Mouse (Mus musculus): ENCODE measurements at regions not wholly inside any gene's neighbourhood (a gene's known extent, or its start where the extent isn't known, plus 50 kb on each side); places are given as distances from the start of the nearest gene placed in this dataset.

DNA sequence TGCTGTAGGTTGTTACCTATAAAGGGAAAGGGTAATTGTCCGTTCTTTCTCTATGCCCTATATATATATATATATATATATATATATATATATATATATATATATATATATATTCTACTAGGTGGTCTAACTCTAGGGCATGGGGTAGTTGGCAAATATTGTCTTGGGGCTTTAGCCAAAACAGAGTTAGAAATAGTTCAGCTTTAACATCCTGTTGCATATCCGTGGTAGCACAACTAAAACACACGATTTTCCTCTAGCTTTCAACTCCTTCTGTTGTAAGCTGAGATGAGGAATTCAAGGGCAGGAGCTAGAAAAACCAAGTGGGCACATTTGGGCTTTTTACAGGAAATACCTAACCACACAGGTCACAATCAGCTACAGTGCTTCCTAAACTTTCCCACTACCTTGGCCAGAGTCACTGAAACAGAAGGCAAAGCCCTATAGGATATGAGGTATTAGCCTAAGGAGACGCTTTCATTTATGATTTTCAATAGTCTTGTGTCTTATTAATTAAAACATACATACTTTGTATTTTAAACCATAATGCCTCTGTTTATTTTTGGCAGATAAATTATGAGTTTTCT lies 158.1 kb downstream of the Ppp1r3a start:
- TF ChIP-seq CTCF (IDR thresholded peaks at IDR 0.05; ENCODE audit: insufficient read depth, low read length) (no peak), POLR2A (IDR thresholded peaks at IDR 0.05; ENCODE audit: borderline replicate concordance, extremely low read depth, low read depth, low read length) (no peak)

Measured in lung, adult 2 months (tissue).